Mouse (Mus musculus): ENCODE measurements at regions not wholly inside any gene's neighbourhood (a gene's known extent, or its start where the extent isn't known, plus 50 kb on each side); places are given as distances from the start of the nearest gene placed in this dataset.

DNA sequence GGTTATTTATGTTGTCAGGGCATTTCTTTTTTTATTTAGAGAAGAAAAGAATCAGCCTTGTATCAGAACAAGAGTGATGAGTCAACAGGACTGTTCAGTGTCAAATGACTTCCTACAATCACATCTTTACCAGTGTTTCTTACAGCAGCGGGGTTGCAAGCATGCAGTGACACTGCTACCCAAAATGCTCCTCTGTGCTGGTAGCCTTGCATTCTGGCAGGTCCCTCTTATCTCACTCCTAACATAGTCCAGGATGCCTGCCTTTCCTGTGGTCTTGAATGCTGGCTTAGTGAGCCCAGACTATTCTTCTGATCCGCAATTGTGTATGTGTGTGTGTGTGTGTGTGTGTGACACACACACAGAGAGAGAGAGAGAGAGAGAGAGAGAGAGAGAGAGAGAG, 506.4 kb upstream of the Camk1g start:
- Histone ChIP-seq H3K4me3 (ENCODE audit: insufficient read depth, low read length) (no peak overlapping the region), H3K4me1 (ENCODE audit: control insufficient read depth, insufficient read depth, low read length) (no peaks in the 10 kb centered on the region), H3K27ac (ENCODE audit: insufficient read depth, low read length) (no peak overlapping the region)
- TF ChIP-seq POLR2A (IDR thresholded peaks at IDR 0.05; ENCODE audit: extremely low read depth, insufficient read depth, low read length) (no peak), CTCF (IDR thresholded peaks at IDR 0.05; ENCODE audit: extremely low read depth, insufficient read depth, low read length) (no peak)

DNA sequence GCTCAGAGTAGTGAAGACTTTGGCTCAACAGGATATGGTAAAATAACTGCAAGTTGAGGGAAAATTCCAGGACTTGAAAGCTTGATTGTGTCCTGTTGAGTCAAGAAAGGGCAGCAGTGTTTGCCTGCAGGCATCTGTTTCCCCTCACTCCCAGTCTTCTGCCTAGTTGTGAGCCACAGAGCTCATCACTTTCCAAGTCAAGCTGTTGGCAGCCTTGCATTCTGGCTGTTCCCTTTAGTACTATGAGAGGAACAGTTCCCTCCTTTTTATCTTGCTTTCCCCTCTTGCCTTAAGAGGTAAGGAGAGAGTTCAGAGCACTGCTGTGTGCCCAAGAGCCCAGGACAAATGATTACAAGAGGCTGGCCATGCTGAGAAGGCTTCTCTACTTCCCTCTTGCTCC, 506.0 kb upstream of the Camk1g start:
- no peak for TF ChIP-seq CTCF (IDR thresholded peaks at IDR 0.05; ENCODE audit: extremely low read depth, insufficient read depth, low read length)
- no peak for TF ChIP-seq POLR2A (IDR thresholded peaks at IDR 0.05; ENCODE audit: extremely low read depth, insufficient read depth, low read length)
- Histone ChIP-seq H3K4me3 (ENCODE audit: insufficient read depth, low read length) (no peak overlapping the region), H3K4me1 (ENCODE audit: control insufficient read depth, insufficient read depth, low read length) (no peaks in the 10 kb centered on the region)

DNA sequence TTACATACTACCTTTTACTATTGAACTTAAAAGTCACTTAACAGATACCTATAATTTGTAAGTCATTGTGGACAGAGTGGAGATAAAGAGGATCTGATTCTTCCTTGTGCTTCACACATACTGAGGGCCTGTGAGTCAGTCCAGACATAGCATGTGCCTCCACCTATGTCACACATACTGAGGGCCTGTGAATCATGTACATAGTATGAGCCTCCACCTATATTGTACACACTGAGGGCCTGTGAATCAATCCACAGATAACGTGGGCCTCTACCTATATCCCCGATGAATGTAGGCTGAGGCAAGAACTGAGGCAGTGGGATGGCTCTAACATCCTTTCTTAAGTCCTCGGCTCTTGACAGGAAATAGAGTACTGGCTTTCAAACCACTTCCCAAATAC, 505.2 kb upstream of the Camk1g start:
- H3K4me1 ChIP-seq (ENCODE audit: control insufficient read depth, insufficient read depth, low read length): no peaks in the 10 kb centered on the region
- TF ChIP-seq POLR2A (IDR thresholded peaks at IDR 0.05; ENCODE audit: extremely low read depth, insufficient read depth, low read length) (no peak), CTCF (IDR thresholded peaks at IDR 0.05; ENCODE audit: extremely low read depth, insufficient read depth, low read length) (no peak)
- no peak overlapping the region for H3K27ac ChIP-seq (ENCODE audit: insufficient read depth, low read length)
- H3K4me3 ChIP-seq (ENCODE audit: insufficient read depth, low read length): no peak overlapping the region

More for the DNA sequence above, 506.0 kb upstream of the Camk1g start:
- no peak overlapping the region for H3K27ac ChIP-seq (ENCODE audit: insufficient read depth, low read length)

DNA sequence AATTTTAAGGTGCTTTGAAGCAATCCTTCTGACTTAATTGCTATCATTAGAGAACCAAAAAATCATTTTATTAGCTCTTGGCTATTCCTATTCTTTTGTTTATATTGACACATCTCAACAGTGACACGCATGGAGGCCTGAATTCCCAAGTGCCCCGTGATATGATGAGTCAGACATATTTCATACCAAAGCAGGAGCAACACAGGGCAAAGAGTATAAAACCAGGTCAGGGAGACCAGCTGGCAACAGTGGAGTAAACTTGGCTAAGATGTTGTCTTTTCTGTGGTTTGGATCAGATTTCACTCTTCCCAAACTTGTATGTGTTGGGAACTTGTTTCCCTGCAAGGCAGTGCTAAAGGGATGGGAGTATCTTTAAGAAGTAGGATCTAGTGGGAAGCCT, 500.6 kb upstream of the Camk1g start:
- H3K4me1 ChIP-seq (ENCODE audit: control insufficient read depth, insufficient read depth, low read length): no peaks in the 10 kb centered on the region
- no peak for TF ChIP-seq CTCF (IDR thresholded peaks at IDR 0.05; ENCODE audit: extremely low read depth, insufficient read depth, low read length)
- TF ChIP-seq POLR2A (IDR thresholded peaks at IDR 0.05; ENCODE audit: extremely low read depth, insufficient read depth, low read length): no peak
- H3K27ac ChIP-seq (ENCODE audit: insufficient read depth, low read length): no peak overlapping the region
- no peak overlapping the region for H3K4me3 ChIP-seq (ENCODE audit: insufficient read depth, low read length)

DNA sequence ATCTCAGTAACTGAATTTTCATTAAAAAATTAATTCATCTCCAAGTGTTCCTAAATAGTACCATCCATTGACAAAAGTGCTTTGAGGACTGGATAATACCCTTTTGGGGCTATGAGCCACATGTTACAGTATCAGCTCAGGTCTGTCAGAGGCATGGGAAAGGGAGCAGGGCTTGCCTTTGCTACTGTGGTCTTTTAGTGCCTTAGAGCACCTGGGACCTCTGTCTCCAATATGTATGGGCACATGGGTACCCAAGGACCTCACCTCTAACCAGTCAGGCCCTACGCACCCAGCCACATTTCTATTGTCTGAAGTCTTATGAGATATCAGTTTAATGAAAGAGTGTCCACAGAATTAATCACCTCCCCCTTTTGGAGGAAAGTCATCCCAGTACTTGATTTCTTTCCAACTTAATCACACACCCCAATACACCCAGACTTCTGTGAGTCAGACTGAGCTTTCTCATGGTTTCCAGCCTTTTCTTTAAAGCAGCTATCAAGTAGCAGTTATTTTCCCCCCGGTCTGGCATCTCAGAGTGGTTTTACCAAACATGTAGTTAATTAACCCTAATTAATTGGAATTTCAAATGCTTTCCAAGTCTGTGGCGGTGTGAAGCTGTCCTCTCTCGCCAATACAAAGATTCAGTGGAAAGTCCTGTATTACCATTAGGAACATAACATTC, 498.7 kb upstream of the Camk1g start:
- Histone ChIP-seq H3K4me3 (ENCODE audit: insufficient read depth, low read length) (no peak overlapping the region), H3K27ac (ENCODE audit: insufficient read depth, low read length) (no peak overlapping the region), H3K4me1 (ENCODE audit: control insufficient read depth, insufficient read depth, low read length) (no peaks in the 10 kb centered on the region)
- TF ChIP-seq CTCF (IDR thresholded peaks at IDR 0.05; ENCODE audit: extremely low read depth, insufficient read depth, low read length) (no peak), POLR2A (IDR thresholded peaks at IDR 0.05; ENCODE audit: extremely low read depth, insufficient read depth, low read length) (no peak)

DNA sequence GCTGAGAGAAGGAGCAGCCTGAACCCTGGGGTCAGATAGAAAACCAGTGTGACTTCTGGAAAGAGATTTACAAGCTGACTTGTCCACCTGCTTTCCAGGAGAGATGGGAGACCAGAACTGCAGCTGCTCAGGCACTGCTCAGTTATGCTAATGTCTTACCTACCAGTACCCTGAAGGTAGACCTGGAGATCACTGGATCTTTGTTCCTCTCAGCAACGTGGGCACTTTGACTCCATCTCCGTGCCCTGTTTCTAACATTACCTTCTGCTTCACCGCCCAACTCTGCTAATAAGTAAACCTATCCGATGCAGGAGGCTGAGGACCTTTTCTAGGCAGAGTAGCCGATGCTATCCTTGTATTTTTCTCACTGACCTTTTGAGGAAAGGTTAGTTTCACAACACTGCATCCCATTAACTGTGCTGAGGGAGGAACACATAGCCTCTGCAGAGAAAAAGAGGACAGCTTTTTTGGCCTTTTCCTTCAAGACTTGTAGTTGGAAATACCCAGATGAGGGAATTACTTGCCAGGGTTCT, 490.7 kb upstream of the Camk1g start:
- H3K4me1 ChIP-seq (ENCODE audit: control insufficient read depth, insufficient read depth, low read length): no peaks in the 10 kb centered on the region
- no peak overlapping the region for H3K4me3 ChIP-seq (ENCODE audit: insufficient read depth, low read length)
- TF ChIP-seq POLR2A (IDR thresholded peaks at IDR 0.05; ENCODE audit: extremely low read depth, insufficient read depth, low read length): no peak
- TF ChIP-seq CTCF (IDR thresholded peaks at IDR 0.05; ENCODE audit: extremely low read depth, insufficient read depth, low read length): no peak
- H3K27ac ChIP-seq (ENCODE audit: insufficient read depth, low read length): no peak overlapping the region

DNA sequence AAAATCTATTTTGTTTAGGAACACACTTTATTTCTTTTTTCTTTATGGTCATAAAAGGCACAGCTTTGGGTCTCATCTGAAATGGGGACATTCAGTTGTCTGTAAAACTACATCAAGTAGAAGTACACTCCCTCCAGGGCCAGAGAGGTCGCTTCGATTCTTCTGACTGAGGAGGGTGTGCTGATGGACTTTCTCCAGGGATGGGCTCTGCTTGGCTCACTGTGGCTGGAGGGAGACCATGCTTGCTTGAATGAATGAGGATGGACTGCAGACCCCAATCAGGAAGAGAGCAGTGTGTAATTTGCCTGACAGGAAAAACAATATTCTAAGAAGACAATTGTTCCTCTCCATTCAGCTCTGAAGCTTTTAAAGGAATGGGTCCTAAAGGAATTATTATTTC, 490.3 kb upstream of the Camk1g start:
- Histone ChIP-seq H3K4me3 (ENCODE audit: insufficient read depth, low read length) (no peak overlapping the region), H3K27ac (ENCODE audit: insufficient read depth, low read length) (no peak overlapping the region), H3K4me1 (ENCODE audit: control insufficient read depth, insufficient read depth, low read length) (no peaks in the 10 kb centered on the region)
- TF ChIP-seq POLR2A (IDR thresholded peaks at IDR 0.05; ENCODE audit: extremely low read depth, insufficient read depth, low read length): no peak
- no peak for TF ChIP-seq CTCF (IDR thresholded peaks at IDR 0.05; ENCODE audit: extremely low read depth, insufficient read depth, low read length)

DNA sequence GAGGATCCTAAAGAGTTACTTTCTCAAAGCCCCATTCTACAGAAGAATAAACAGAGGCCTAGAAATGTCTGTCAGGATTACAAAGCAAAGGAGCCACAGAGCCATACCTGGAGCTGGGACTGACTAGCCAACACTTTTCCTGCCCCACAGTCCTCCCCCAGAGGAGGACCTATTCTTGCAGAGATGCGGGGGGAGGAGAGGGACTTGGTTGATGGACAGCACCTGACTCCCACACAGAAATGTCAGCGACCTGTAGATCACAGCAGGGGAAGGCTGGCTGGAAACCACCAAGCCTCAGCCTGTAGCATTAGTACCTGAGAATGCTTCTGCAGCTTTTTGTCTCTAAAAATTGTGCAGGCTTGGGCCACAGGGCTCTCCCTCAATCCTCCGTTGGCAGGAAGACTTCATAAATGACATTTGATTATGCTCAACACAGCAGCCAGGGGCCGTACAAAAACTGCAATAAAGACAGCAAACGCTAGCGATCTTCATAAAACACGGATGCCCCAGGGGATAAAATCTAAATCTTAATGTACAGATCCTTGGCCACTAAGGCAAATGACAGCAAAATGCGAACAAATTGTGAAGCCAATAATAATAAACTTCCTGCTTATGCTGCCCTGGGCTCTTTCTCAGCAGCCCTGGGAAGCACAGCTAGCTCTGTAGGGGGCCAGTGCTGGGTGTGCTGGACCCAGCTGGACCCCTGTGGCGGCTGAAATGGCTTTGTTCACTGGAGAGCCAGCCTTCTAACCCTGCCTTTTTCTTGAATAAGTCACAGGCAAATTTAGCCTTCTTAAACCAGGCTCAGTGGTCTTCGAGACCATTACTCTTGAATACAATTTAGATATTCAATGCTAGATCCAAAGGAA, 489.4 kb upstream of the Camk1g start:
- no peak for TF ChIP-seq POLR2A (IDR thresholded peaks at IDR 0.05; ENCODE audit: extremely low read depth, insufficient read depth, low read length)
- no peak for TF ChIP-seq CTCF (IDR thresholded peaks at IDR 0.05; ENCODE audit: extremely low read depth, insufficient read depth, low read length)
- no peaks in the 10 kb centered on the region for H3K4me1 ChIP-seq (ENCODE audit: control insufficient read depth, insufficient read depth, low read length)
- no peak overlapping the region for H3K27ac ChIP-seq (ENCODE audit: insufficient read depth, low read length)
- H3K4me3 ChIP-seq (ENCODE audit: insufficient read depth, low read length): no peak overlapping the region

DNA sequence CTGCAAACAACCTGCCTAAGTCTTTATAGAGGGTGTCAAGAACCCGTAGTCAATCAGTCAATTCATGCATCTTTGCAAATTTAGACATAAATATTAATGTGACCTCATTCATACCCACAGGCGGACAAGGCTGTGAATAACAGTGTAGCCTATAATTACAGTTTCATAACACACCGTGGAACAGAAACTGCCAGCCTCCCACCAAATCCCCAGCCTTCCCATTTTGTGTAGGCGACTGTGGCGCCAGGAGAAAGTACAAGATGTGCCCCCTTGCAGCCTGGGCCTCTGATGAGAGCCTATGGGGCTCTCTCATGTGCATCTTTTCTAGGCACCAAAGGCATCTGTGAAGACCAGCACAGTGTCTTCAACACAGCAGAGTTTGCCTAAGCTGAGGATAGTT, 477.8 kb upstream of the Camk1g start:
- TF ChIP-seq POLR2A (IDR thresholded peaks at IDR 0.05; ENCODE audit: extremely low read depth, insufficient read depth, low read length): no peak
- TF ChIP-seq CTCF (IDR thresholded peaks at IDR 0.05; ENCODE audit: extremely low read depth, insufficient read depth, low read length): no peak
- Histone ChIP-seq H3K4me3 (ENCODE audit: insufficient read depth, low read length) (no peak overlapping the region), H3K27ac (ENCODE audit: insufficient read depth, low read length) (no peak overlapping the region), H3K4me1 (ENCODE audit: control insufficient read depth, insufficient read depth, low read length) (no peaks in the 10 kb centered on the region; the same call in 1 of the 2 replicates)

Measured in cortical plate, adult 2 months (tissue).